Comparison of ENCODE assay signal across 29 mouse cellular contexts in the genomic region with DNA sequence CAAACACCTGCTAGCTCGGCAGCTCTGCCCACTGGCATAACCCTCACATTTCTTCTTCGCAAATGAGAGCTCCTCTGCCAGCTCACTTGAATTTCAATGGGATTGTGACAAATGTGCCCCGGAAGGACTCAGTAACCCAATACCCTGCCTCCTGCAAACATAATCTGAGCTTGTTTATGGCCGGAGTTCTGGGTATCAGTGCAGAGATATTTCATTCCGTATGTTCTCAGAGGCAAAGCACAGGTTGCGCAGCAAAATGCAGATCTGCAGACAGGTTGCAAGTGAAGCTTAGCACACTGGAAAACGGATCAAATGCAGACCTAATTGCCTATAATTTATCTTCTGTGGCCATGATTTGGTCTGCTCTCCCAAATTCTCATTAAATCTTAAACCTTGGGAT.
DNase-seq lines count a peak whose midpoint lies in the region; ATAC-seq and TF ChIP-seq lines count a peak whose summit lies in the region.
"Had no signal": no experiment of that assay in that cellular context is flagged by ENCODE, and none has a peak within 500 bp of the region (broad histone marks: within the 10 kb centered on the region; RNA-seq: fewer than 3 reads in every experiment).

No protein-coding gene starts in this region.

- no peak overlapping the region for H3K27ac ChIP-seq in gastrocnemius, adult 2 months
- H3K27ac ChIP-seq in hindbrain, postnatal 0 days: no peak overlapping the region
- H3K27ac ChIP-seq in hindbrain, embryonic 14.5 days: no peak overlapping the region
- H3K27ac ChIP-seq in kidney, embryonic 16.5 days (ENCODE audit: low read length): no peak overlapping the region
- no peak overlapping the region for H3K27ac ChIP-seq in midbrain, embryonic 11.5 days (ENCODE audit: low read depth, low read length)
- no peak overlapping the region for H3K27ac ChIP-seq in midbrain, embryonic 15.5 days
- H3K27ac ChIP-seq: embryonic facial prominence, embryonic 13.5 days; forebrain, embryonic 10.5 days; forebrain, embryonic 13.5 days; heart, adult 2 months; heart, embryonic 10.5 days; heart, embryonic 13.5 days; hindbrain, embryonic 15.5 days; intestine, embryonic 15.5 days had no signal

- H3K4me1 ChIP-seq in hindbrain, postnatal 0 days (ENCODE audit: insufficient read depth, low read length): no peaks in the 10 kb centered on the region
- no peaks in the 10 kb centered on the region for H3K4me1 ChIP-seq in hindbrain, embryonic 14.5 days (replicated peaks; ENCODE audit: control insufficient read depth, insufficient read depth, low read length)
- H3K4me1 ChIP-seq in kidney, embryonic 16.5 days (ENCODE audit: insufficient read depth, low read length): no peaks in the 10 kb centered on the region
- no peaks in the 10 kb centered on the region for H3K4me1 ChIP-seq in midbrain, embryonic 11.5 days (ENCODE audit: control insufficient read depth, insufficient read depth, low read length)
- H3K4me1 ChIP-seq in midbrain, embryonic 15.5 days: no peaks in the 10 kb centered on the region
- H3K4me1 ChIP-seq: forebrain, embryonic 10.5 days; forebrain, embryonic 13.5 days; hindbrain, embryonic 15.5 days; intestine, embryonic 15.5 days had no signal

- TF ChIP-seq CTCF in gastrocnemius, adult 2 months (IDR thresholded peaks at IDR 0.05): no peak
- TF ChIP-seq CTCF in hindbrain, postnatal 0 days (IDR thresholded peaks at IDR 0.05; ENCODE audit: low read depth): no peak

- intact Hi-C loops in gastrocnemius, adult 2 months (cut with DNase I): loop anchor here (10.0 kb wide), 1 partner anchor 346 kb away; a partner anchor contains a TSS

- H3K36me3 ChIP-seq in hindbrain, postnatal 0 days (ENCODE audit: insufficient read depth, low read length): no peaks in the 10 kb centered on the region
- no peaks in the 10 kb centered on the region for H3K36me3 ChIP-seq in hindbrain, embryonic 14.5 days (replicated peaks; ENCODE audit: control insufficient read depth, insufficient read depth)
- no peaks in the 10 kb centered on the region for H3K36me3 ChIP-seq in kidney, embryonic 16.5 days (ENCODE audit: insufficient read depth, low read length)
- H3K36me3 ChIP-seq in midbrain, embryonic 11.5 days (ENCODE audit: control insufficient read depth, insufficient read depth, low read length): no peaks in the 10 kb centered on the region
- no peaks in the 10 kb centered on the region for H3K36me3 ChIP-seq in midbrain, embryonic 15.5 days (replicated peaks)
- H3K36me3 ChIP-seq: embryonic facial prominence, embryonic 13.5 days; forebrain, embryonic 10.5 days; G1E; heart, embryonic 10.5 days; heart, embryonic 13.5 days; hindbrain, embryonic 15.5 days; intestine, embryonic 15.5 days had no signal

- H3K4me2 ChIP-seq in hindbrain, postnatal 0 days (ENCODE audit: low read depth, low read length): no peak overlapping the region
- no peak overlapping the region for H3K4me2 ChIP-seq in hindbrain, embryonic 14.5 days (replicated peaks)
- H3K4me2 ChIP-seq in kidney, embryonic 16.5 days (replicated peaks; ENCODE audit: low read depth, low read length): no peak overlapping the region
- no peak overlapping the region for H3K4me2 ChIP-seq in midbrain, embryonic 11.5 days
- H3K4me2 ChIP-seq in midbrain, embryonic 15.5 days: no peak overlapping the region
- H3K4me2 ChIP-seq: embryonic facial prominence, embryonic 13.5 days; forebrain, embryonic 13.5 days; heart, embryonic 13.5 days; hindbrain, embryonic 15.5 days; intestine, embryonic 15.5 days had no signal

- no peak overlapping the region for H3K9ac ChIP-seq in hindbrain, postnatal 0 days (replicated peaks; ENCODE audit: low read length)
- H3K9ac ChIP-seq in hindbrain, embryonic 14.5 days: no peak overlapping the region
- H3K9ac ChIP-seq in kidney, embryonic 16.5 days (replicated peaks; ENCODE audit: low read length): no peak overlapping the region
- no peak overlapping the region for H3K9ac ChIP-seq in midbrain, embryonic 11.5 days (ENCODE audit: low read length)
- H3K9ac ChIP-seq in midbrain, embryonic 15.5 days: no peak overlapping the region
- H3K9ac ChIP-seq: embryonic facial prominence, embryonic 13.5 days; forebrain, embryonic 13.5 days; heart, embryonic 13.5 days; hindbrain, embryonic 15.5 days; intestine, embryonic 15.5 days had no signal

- no peak overlapping the region for H3K4me3 ChIP-seq in gastrocnemius, adult 2 months
- H3K4me3 ChIP-seq in hindbrain, postnatal 0 days (ENCODE audit: low read length): no peak overlapping the region
- H3K4me3 ChIP-seq in hindbrain, embryonic 14.5 days (replicated peaks; ENCODE audit: low read length): no peak overlapping the region
- H3K4me3 ChIP-seq in kidney, embryonic 16.5 days (ENCODE audit: low read length): no peak overlapping the region
- no peak overlapping the region for H3K4me3 ChIP-seq in midbrain, embryonic 11.5 days (ENCODE audit: low read depth, low read length)
- H3K4me3 ChIP-seq in midbrain, embryonic 15.5 days: no peak overlapping the region
- H3K4me3 ChIP-seq: embryonic facial prominence, embryonic 13.5 days; forebrain, embryonic 10.5 days; forebrain, embryonic 13.5 days; heart, adult 2 months; heart, embryonic 10.5 days; heart, embryonic 13.5 days; hindbrain, embryonic 15.5 days; intestine, embryonic 15.5 days had no signal

- no peaks in the 10 kb centered on the region for H3K27me3 ChIP-seq in hindbrain, postnatal 0 days (ENCODE audit: insufficient read depth, low read length)
- no peaks in the 10 kb centered on the region for H3K27me3 ChIP-seq in hindbrain, embryonic 14.5 days (ENCODE audit: control insufficient read depth, insufficient read depth, low read length)
- no peaks in the 10 kb centered on the region for H3K27me3 ChIP-seq in kidney, embryonic 16.5 days (ENCODE audit: insufficient read depth, low read length)
- H3K27me3 ChIP-seq in midbrain, embryonic 11.5 days (ENCODE audit: control insufficient read depth, insufficient read depth, low read length): no peaks in the 10 kb centered on the region
- H3K27me3 ChIP-seq in midbrain, embryonic 15.5 days (replicated peaks): no peaks in the 10 kb centered on the region
- H3K27me3 ChIP-seq: CH12.LX; embryonic facial prominence, embryonic 13.5 days; forebrain, embryonic 13.5 days; heart, embryonic 13.5 days; hindbrain, embryonic 15.5 days; intestine, embryonic 15.5 days had no signal

- no peaks in the 10 kb centered on the region for H3K9me3 ChIP-seq in hindbrain, postnatal 0 days (ENCODE audit: low read length)
- H3K9me3 ChIP-seq in hindbrain, embryonic 14.5 days (ENCODE audit: control insufficient read depth, low read length): no peaks in the 10 kb centered on the region
- no peaks in the 10 kb centered on the region for H3K9me3 ChIP-seq in kidney, embryonic 16.5 days (ENCODE audit: low read length)
- no peaks in the 10 kb centered on the region for H3K9me3 ChIP-seq in midbrain, embryonic 11.5 days (ENCODE audit: control insufficient read depth, low read length)
- H3K9me3 ChIP-seq in midbrain, embryonic 15.5 days: no peaks in the 10 kb centered on the region
- H3K9me3 ChIP-seq: embryonic facial prominence, embryonic 13.5 days; forebrain, embryonic 10.5 days; forebrain, embryonic 13.5 days; heart, embryonic 10.5 days; heart, embryonic 13.5 days; hindbrain, embryonic 15.5 days; intestine, embryonic 15.5 days had no signal

- ATAC-seq in hindbrain, postnatal 0 days: no peak
- no peak for ATAC-seq in hindbrain, embryonic 14.5 days (ENCODE audit: low FRiP score)
- ATAC-seq in kidney, embryonic 16.5 days (ENCODE audit: low FRiP score, low TSS enrichment): 0 out of 2 replicates have a peak, but pooled peaks have one; percentile 31
- no peak for ATAC-seq in midbrain, embryonic 11.5 days (ENCODE audit: low FRiP score)
- no peak for ATAC-seq in midbrain, embryonic 15.5 days (replicated peaks)
- ATAC-seq: forebrain, embryonic 13.5 days; forebrain, embryonic 16.5 days; intestine, embryonic 15.5 days; Patski had no signal

- 67% methylated on average over 7 of the region's 7 CpGs for WGBS in hindbrain, postnatal 0 days
- WGBS in hindbrain, embryonic 14.5 days: 76% methylated on average over 7 of the region's 7 CpGs
- 36% methylated on average over 7 of the region's 7 CpGs for WGBS in kidney, embryonic 16.5 days
- WGBS in midbrain, embryonic 11.5 days: 77% methylated on average over 7 of the region's 7 CpGs
- WGBS in midbrain, embryonic 15.5 days: 72% methylated on average over 7 of the region's 7 CpGs

- DNase-seq in gastrocnemius, adult 2 months: peak; percentile 16
- no peak for DNase-seq in gastrocnemius, postnatal 4 days (ENCODE audit: low spot score in 2 of 2)
- DNase-seq in hindbrain, postnatal 0 days (ENCODE audit: low spot score): peak; percentile 5
- no peak for DNase-seq in hindbrain, embryonic 14.5 days (ENCODE audit: low spot score)
- no peak for DNase-seq in kidney, postnatal 36 days
- DNase-seq in midbrain, embryonic 11.5 days (ENCODE audit: low spot score, missing footprints): peak; percentile 75
- DNase-seq: adrenal gland, postnatal 10 days; adrenal gland, postnatal 36 days; B cell, adult 2 months; cerebellum, adult 11 months; cerebellum, adult 2 months; cerebellum, adult 9-11 months; cerebellum, postnatal 25 days; heart, adult 2 months; heart, postnatal 14 days; heart, postnatal 4 days had no signal

Comparison
In these comparisons a context has a peak if more than half of its experiments do, and no peak if none do; other contexts are left out.
1. DNase-seq: peak in gastrocnemius, adult 2 months (single experiment), hindbrain, postnatal 0 days (single experiment) and midbrain, embryonic 11.5 days (single experiment); none in gastrocnemius, postnatal 4 days (0 of 2), hindbrain, embryonic 14.5 days (single experiment) and kidney, postnatal 36 days (0 of 2).